Mouse (Mus musculus) gastrocnemius, adult 8-10 months (tissue): Measurements from ENCODE around the gene Gc. TPM values are rescaled to one million over a fixed set of nuclear protein-coding genes. Genes with fewer than 3 reads are reported as not detected.

Experiments used
- DNase-seq, 2 experiments: peaks; one replicate each; pipeline ENCODE4 v3.0.0; 2022; ENCODE audit warnings: low spot score in 2 of 2
- total RNA-seq, 4 experiments: library from RNA; stranded (reverse); gene quantifications; 2 replicates each; pipeline ENCODE4 v1.2.4; 2022

Gene Gc
- 1 to 10 TPM in 1 of 4 experiments, not detected in 3; 2.2 TPM for total RNA-seq

GRCm38 (mm10) chr5:89457554-89458062 lies at the start of gene Gc:
TSS of gene Gc (minus strand) at chr5:89457898.
- DNase-seq = no peak

- DNase-seq = no peak
Observed at GRCm38 (mm10) chr5:89500182-89500581, 42.5 kb upstream of the Gc start.

GRCm38 (mm10) chr5:89492560-89492959 lies 34.9 kb upstream of the Gc start:
- no peak for DNase-seq

GRCm38 (mm10) chr5:89470483-89470882 lies 12.8 kb upstream of the Gc start:
- DNase-seq = no peak

- no peak for DNase-seq
Observed at GRCm38 (mm10) chr5:89467886-89468285, 10.2 kb upstream of the Gc start.

GRCm38 (mm10) chr5:89467045-89467444 lies 9.3 kb upstream of the Gc start:
- DNase-seq = no peak

- no peak for DNase-seq
Observed at GRCm38 (mm10) chr5:89466275-89466674, 8.6 kb upstream of the Gc start.

- DNase-seq = no peak
Observed at GRCm38 (mm10) chr5:89461817-89462216, 4.1 kb upstream of the Gc start.

GRCm38 (mm10) chr5:89459591-89459990 lies 1.9 kb upstream of the Gc start:
- DNase-seq = no peak

- no peak for DNase-seq
Observed at GRCm38 (mm10) chr5:89458987-89459386, 1.3 kb upstream of the Gc start.

- no peak for DNase-seq
Observed at GRCm38 (mm10) chr5:89455526-89455925, 2.2 kb downstream of the Gc start.

- no peak for DNase-seq
Observed at GRCm38 (mm10) chr5:89450798-89451197, 6.9 kb downstream of the Gc start.

GRCm38 (mm10) chr5:89449325-89449724 lies 8.4 kb downstream of the Gc start:
- no peak for DNase-seq

- DNase-seq = no peak
Observed at GRCm38 (mm10) chr5:89447978-89448377, 9.7 kb downstream of the Gc start.

- DNase-seq = no peak
Observed at GRCm38 (mm10) chr5:89444360-89444759, 13.3 kb downstream of the Gc start.

- no peak for DNase-seq
Observed at GRCm38 (mm10) chr5:89411536-89411935, 46.2 kb downstream of the Gc start.

- no peak for DNase-seq
Observed at GRCm38 (mm10) chr5:89407376-89408082, 50.2 kb downstream of the Gc start.

- no peak for DNase-seq
Observed at GRCm38 (mm10) chr5:89405132-89405531, 52.6 kb downstream of the Gc start.

- DNase-seq = no peak
Observed at GRCm38 (mm10) chr5:89390405-89390804, 67.3 kb downstream of the Gc start.

GRCm38 (mm10) chr5:89384204-89384603 lies 73.5 kb downstream of the Gc start:
- no peak for DNase-seq

- no peak for DNase-seq
Observed at GRCm38 (mm10) chr5:89381340-89381739, 76.4 kb downstream of the Gc start.

- DNase-seq = no peak
Observed at GRCm38 (mm10) chr5:89370140-89370539, 87.6 kb downstream of the Gc start.

- DNase-seq = no peak
Observed at GRCm38 (mm10) chr5:89368045-89368743, 89.5 kb downstream of the Gc start.
